Mouse (Mus musculus) G1E (cell line): ENCODE measurements around the gene Msgn1.

Experiments
- CTCF ChIP-seq: IDR thresholded peaks from 2 replicates; pipeline ENCODE4 v1.5.1; 2012; ENCODE audit warnings: low read depth, low read length, inconsistent platforms, mixed read lengths
- GATA1 ChIP-seq: IDR thresholded peaks from 2 replicates; pipeline ENCODE4 v1.6.1; 2012; ENCODE audit warnings: borderline replicate concordance, low read length, inconsistent platforms, mixed read lengths
- POLR2AphosphoS5 ChIP-seq: IDR thresholded peaks from 2 replicates; pipeline ENCODE4 v1.6.1; 2012; ENCODE audit warnings: low read depth, low read length, inconsistent platforms; ENCODE audit not compliant: insufficient replicate concordance

- TF ChIP-seq CTCF (no peak), GATA1 (no peak), POLR2AphosphoS5 (no peak)
Measured at GRCm38 (mm10) chr12:11226529-11227268, 17.9 kb upstream of the Msgn1 start.
